Mouse (Mus musculus): Measurements from ENCODE around the gene Pkd1l1.

DNA sequence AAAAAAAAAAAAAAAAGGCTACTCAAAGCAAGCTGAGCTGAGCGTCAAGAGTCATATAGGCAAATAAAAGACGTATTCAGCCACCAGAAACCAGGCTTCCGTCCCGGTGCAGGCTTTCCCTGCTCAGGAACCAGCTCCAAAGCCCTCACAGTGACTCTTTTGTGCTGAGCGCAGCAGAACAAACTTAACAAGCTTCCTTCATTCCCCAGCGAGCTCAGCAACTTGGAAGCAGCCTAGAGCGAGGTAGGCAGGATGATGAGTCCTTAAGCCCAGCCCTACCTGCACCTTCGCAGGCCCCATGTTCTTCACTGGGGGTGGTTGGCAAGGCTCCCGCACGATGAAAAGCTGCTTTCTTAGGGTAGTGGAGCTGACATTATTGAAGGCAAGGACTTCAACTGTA is 14.5 kb downstream of the Pkd1l1 start:
- no peak for TF ChIP-seq USF1 (IDR thresholded peaks at IDR 0.05; ENCODE audit: low read depth)
- no peak for TF ChIP-seq POLR2A (IDR thresholded peaks at IDR 0.05; ENCODE audit: insufficient read length, low read depth)
- no peak for TF ChIP-seq MYOD1 (IDR thresholded peaks at IDR 0.05; ENCODE audit: control insufficient read depth in 1 of 3, insufficient read length in 2 of 3, low read depth in 2 of 3)
- no peak for TF ChIP-seq CEBPB (IDR thresholded peaks at IDR 0.05; ENCODE audit: insufficient read depth, poor library complexity, severe bottlenecking)
- no peak for TF ChIP-seq TCF12 (IDR thresholded peaks at IDR 0.05; ENCODE audit: insufficient read depth, poor library complexity, severe bottlenecking)
- TF ChIP-seq REST (IDR thresholded peaks at IDR 0.05; ENCODE audit: insufficient read depth, insufficient read length): no peak
- no peak for TF ChIP-seq POLR2AphosphoS2 (IDR thresholded peaks at IDR 0.05; ENCODE audit: insufficient read length, low read depth)

All from myocyte (in vitro differentiated cells).